Mouse (Mus musculus) midbrain, embryonic 15.5 days (tissue): ENCODE measurements around the gene Ppp1r12b. TPM values are rescaled to one million over a fixed set of nuclear protein-coding genes. Genes with fewer than 3 reads are reported as not detected.
A peak's percentile ranks its signal among the peaks of the same experiment; 100 is the strongest.

Source experiments
- ATAC-seq: fragments of 200-750 bp; cut with Nextera tagmentation; replicated peaks from 2 replicates; pipeline ENCODE4 v1.8.0; 2017; ENCODE audit warnings: moderate TSS enrichment
- H3K27ac ChIP-seq: fragments of 300-500 bp; sonication (generic); 2 replicates; pipeline ENCODE4 v1.5.1; 2015; ENCODE audit warnings: mild to moderate bottlenecking, inconsistent platforms
- H3K27me3 ChIP-seq: fragments of 300-500 bp; sonication (generic); replicated peaks from 2 replicates; pipeline ENCODE4 v1.6.1; 2015; ENCODE audit warnings: inconsistent platforms
- H3K36me3 ChIP-seq: fragments of 300-500 bp; sonication (generic); replicated peaks from 2 replicates; pipeline ENCODE4 v1.6.1; 2015; ENCODE audit warnings: inconsistent platforms
- H3K4me1 ChIP-seq: fragments of 300-500 bp; sonication (generic); 2 replicates; pipeline ENCODE4 v1.6.1; 2015; ENCODE audit warnings: inconsistent platforms
- H3K4me2 ChIP-seq: fragments of 300-500 bp; sonication (generic); 2 replicates; pipeline ENCODE4 v1.6.1; 2015; ENCODE audit warnings: inconsistent platforms, mild to moderate bottlenecking, moderate library complexity
- H3K4me3 ChIP-seq: fragments of 300-500 bp; sonication (generic); 2 replicates; pipeline ENCODE4 v1.5.1; 2015; ENCODE audit warnings: mild to moderate bottlenecking, inconsistent platforms
- H3K9ac ChIP-seq: fragments of 300-500 bp; sonication (generic); 2 replicates; pipeline ENCODE4 v1.6.1; 2015; ENCODE audit warnings: mild to moderate bottlenecking, inconsistent platforms
- H3K9me3 ChIP-seq: fragments of 300-500 bp; sonication (generic); 2 replicates; pipeline ENCODE4 v1.6.1; 2016; ENCODE audit warnings: inconsistent platforms
- WGBS: fragments of 180-500 bp; shearing (Covaris S2); methylation state at CpG from one replicate; pipeline ENCODE4 v1.1.7; 2015; ENCODE audit warnings: mixed read lengths; 5-methylcytosine and 5-hydroxymethylcytosine counted together
- polyA plus RNA-seq: library from polyadenylated mRNA; unstranded; fragments of >200 nt; fragmentation: Nextera tagmentation; extraction: Ambion mirVana; gene quantifications from 2 replicates; pipeline ENCODE4 v1.2.1, GENCODE M21; 2015

The Ppp1r12b gene
- polyA plus RNA-seq, 1 experiment from 2014 or later, result 15.7 TPM

GRCm38 (mm10) chr1:134721486-134721885 is 234.3 kb downstream of the Ppp1r12b start:
- no peak for ATAC-seq
- no peak overlapping the region for H3K27ac ChIP-seq
- 89% methylated on average over 5 of the region's 5 CpGs for WGBS
- peaks cover 9% of the 10 kb centered on the region; the same call in 1 of the 2 replicates for H3K4me1 ChIP-seq
- H3K9ac ChIP-seq, result no peak overlapping the region
- H3K4me3 ChIP-seq, result no peak overlapping the region
- H3K9me3 ChIP-seq, result no peaks in the 10 kb centered on the region
- H3K4me2 ChIP-seq, result no peak overlapping the region
- no peaks in the 10 kb centered on the region for H3K36me3 ChIP-seq
- no peaks in the 10 kb centered on the region for H3K27me3 ChIP-seq

GRCm38 (mm10) chr1:134719718-134720304 is 235.9 kb downstream of the Ppp1r12b start:
- Histone ChIP-seq H3K4me3 (no peak overlapping the region), H3K9ac (no peak overlapping the region), H3K4me1 (peaks cover 9% of the 10 kb centered on the region; the same call in 1 of the 2 replicates), H3K27ac (no peak overlapping the region), H3K4me2 (no peak overlapping the region), H3K9me3 (no peaks in the 10 kb centered on the region), H3K36me3 (no peaks in the 10 kb centered on the region), H3K27me3 (no peaks in the 10 kb centered on the region)
- ATAC-seq, result peak; percentile 55
- WGBS, result 35% methylated on average over 12 of the region's 12 CpGs

- no peak overlapping the region for H3K4me3 ChIP-seq
- H3K4me2 ChIP-seq, result no peak overlapping the region
- no peaks in the 10 kb centered on the region for H3K36me3 ChIP-seq
- no peak for ATAC-seq
- H3K27me3 ChIP-seq, result peaks cover 5% of the 10 kb centered on the region; the same call in 1 of the 2 replicates
- WGBS, result 51% methylated on average over 5 of the region's 5 CpGs
- no peak overlapping the region for H3K9ac ChIP-seq
- peaks cover 31% of the 10 kb centered on the region for H3K4me1 ChIP-seq
- no peak overlapping the region for H3K27ac ChIP-seq
- H3K9me3 ChIP-seq, result no peaks in the 10 kb centered on the region
These were observed 240.7 kb downstream of the Ppp1r12b start for GRCm38 (mm10) chr1:134715092-134715491.

- no peak for ATAC-seq
- H3K4me3 ChIP-seq, result no peak overlapping the region
- no peak overlapping the region for H3K9ac ChIP-seq
- peaks cover 33% of the 10 kb centered on the region for H3K4me1 ChIP-seq
- 38% methylated on average over 8 of the region's 8 CpGs for WGBS
- no peaks in the 10 kb centered on the region for H3K36me3 ChIP-seq
- H3K27ac ChIP-seq, result no peak overlapping the region
- H3K27me3 ChIP-seq, result peaks cover 5% of the 10 kb centered on the region; the same call in 1 of the 2 replicates
- H3K4me2 ChIP-seq, result no peak overlapping the region
- no peaks in the 10 kb centered on the region for H3K9me3 ChIP-seq
These were observed 241.6 kb downstream of the Ppp1r12b start for GRCm38 (mm10) chr1:134714166-134714565.

GRCm38 (mm10) chr1:134713421-134713969 is 242.2 kb downstream of the Ppp1r12b start:
- H3K9ac ChIP-seq, result no peak overlapping the region
- no peak overlapping the region for H3K4me2 ChIP-seq
- no peaks in the 10 kb centered on the region for H3K9me3 ChIP-seq
- H3K27ac ChIP-seq, result peak overlapping the region; percentile 52; the same call in 1 of the 2 replicates
- H3K4me3 ChIP-seq, result no peak overlapping the region
- WGBS, result 4% methylated on average over 11 of the region's 11 CpGs
- ATAC-seq, result peak; percentile 37; the same call in 1 of the 2 replicates
- no peaks in the 10 kb centered on the region for H3K36me3 ChIP-seq
- H3K4me1 ChIP-seq, result peaks cover 37% of the 10 kb centered on the region
- peaks cover 5% of the 10 kb centered on the region; the same call in 1 of the 2 replicates for H3K27me3 ChIP-seq

- H3K9me3 ChIP-seq, result no peaks in the 10 kb centered on the region
- WGBS, result 74% methylated on average over 9 of the region's 9 CpGs
- no peak for ATAC-seq
- H3K27me3 ChIP-seq, result peaks cover 6% of the 10 kb centered on the region; the same call in 1 of the 2 replicates
- H3K27ac ChIP-seq, result no peak overlapping the region
- no peaks in the 10 kb centered on the region for H3K36me3 ChIP-seq
- H3K4me3 ChIP-seq, result no peak overlapping the region
- H3K4me2 ChIP-seq, result no peak overlapping the region
- H3K9ac ChIP-seq, result no peak overlapping the region
- peaks cover 41% of the 10 kb centered on the region for H3K4me1 ChIP-seq
These were observed 242.9 kb downstream of the Ppp1r12b start for GRCm38 (mm10) chr1:134712781-134713299.

- Histone ChIP-seq H3K9me3 (no peaks in the 10 kb centered on the region), H3K36me3 (no peaks in the 10 kb centered on the region), H3K4me2 (no peak overlapping the region), H3K27me3 (peaks cover 17% of the 10 kb centered on the region), H3K9ac (no peak overlapping the region), H3K27ac (no peak overlapping the region), H3K4me1 (peaks cover 41% of the 10 kb centered on the region), H3K4me3 (no peak overlapping the region)
- ATAC-seq, result no peak
- 70% methylated on average over 5 of the region's 5 CpGs for WGBS
These were observed 244.1 kb downstream of the Ppp1r12b start for GRCm38 (mm10) chr1:134711653-134712052.

- 36% methylated on average over 7 of the region's 7 CpGs for WGBS
- no peak overlapping the region for H3K4me3 ChIP-seq
- H3K4me2 ChIP-seq, result no peak overlapping the region
- no peak for ATAC-seq
- no peaks in the 10 kb centered on the region for H3K36me3 ChIP-seq
- no peak overlapping the region for H3K9ac ChIP-seq
- H3K27me3 ChIP-seq, result peaks cover 21% of the 10 kb centered on the region
- H3K9me3 ChIP-seq, result no peaks in the 10 kb centered on the region
- peaks cover 41% of the 10 kb centered on the region for H3K4me1 ChIP-seq
- H3K27ac ChIP-seq, result no peak overlapping the region
These were observed 244.7 kb downstream of the Ppp1r12b start for GRCm38 (mm10) chr1:134711061-134711460.

- WGBS, result 7% methylated on average over 26 of the region's 26 CpGs
- Histone ChIP-seq H3K27me3 (peaks cover 26% of the 10 kb centered on the region), H3K4me1 (peaks cover 46% of the 10 kb centered on the region), H3K9ac (peak overlapping the region; percentile 53), H3K27ac (no peak overlapping the region), H3K4me3 (peak overlapping the region; percentile 65), H3K36me3 (no peaks in the 10 kb centered on the region), H3K9me3 (no peaks in the 10 kb centered on the region), H3K4me2 (peak overlapping the region; percentile 99)
- no peak for ATAC-seq
These were observed 246.1 kb downstream of the Ppp1r12b start for GRCm38 (mm10) chr1:134709411-134710306.

GRCm38 (mm10) chr1:134708801-134709385 is 246.8 kb downstream of the Ppp1r12b start:
- peak overlapping the region; percentile 65 for H3K4me3 ChIP-seq
- no peaks in the 10 kb centered on the region for H3K9me3 ChIP-seq
- H3K27ac ChIP-seq, result peak overlapping the region; percentile 46
- peak overlapping the region; percentile 99 for H3K4me2 ChIP-seq
- WGBS, result under 1% methylated on average over 46 of the region's 46 CpGs
- peak; percentile 65 for ATAC-seq
- peak overlapping the region; percentile 53 for H3K9ac ChIP-seq
- H3K27me3 ChIP-seq, result peaks cover 26% of the 10 kb centered on the region
- peaks cover 41% of the 10 kb centered on the region for H3K4me1 ChIP-seq
- no peaks in the 10 kb centered on the region for H3K36me3 ChIP-seq

- ATAC-seq, result peak; percentile 7; the same call in 1 of the 2 replicates
- no peaks in the 10 kb centered on the region for H3K9me3 ChIP-seq
These were observed 247.5 kb downstream of the Ppp1r12b start for GRCm38 (mm10) chr1:134708274-134708673.

GRCm38 (mm10) chr1:134707516-134707915 is 248.2 kb downstream of the Ppp1r12b start:
- Histone ChIP-seq H3K4me3 (no peak overlapping the region), H3K9me3 (no peaks in the 10 kb centered on the region), H3K9ac (no peak overlapping the region), H3K27me3 (peaks cover 26% of the 10 kb centered on the region), H3K36me3 (no peaks in the 10 kb centered on the region), H3K4me1 (peaks cover 34% of the 10 kb centered on the region), H3K4me2 (no peak overlapping the region), H3K27ac (no peak overlapping the region)
- 70% methylated on average over 3 of the region's 3 CpGs for WGBS
- ATAC-seq, result no peak

More at GRCm38 (mm10) chr1:134708274-134708673, 247.5 kb downstream of the Ppp1r12b start:
- Histone ChIP-seq H3K27me3 (peaks cover 26% of the 10 kb centered on the region), H3K36me3 (no peaks in the 10 kb centered on the region), H3K9ac (no peak overlapping the region), H3K27ac (no peak overlapping the region), H3K4me2 (peak overlapping the region; percentile 99), H3K4me3 (peak overlapping the region; percentile 65), H3K4me1 (peaks cover 35% of the 10 kb centered on the region)
- WGBS, result 7% methylated on average over 8 of the region's 8 CpGs
